Mouse (Mus musculus) hindbrain, embryonic 14.5 days (tissue): Measurements from ENCODE around the gene Ddx23. TPM values are rescaled to one million over a fixed set of nuclear protein-coding genes. Genes with fewer than 3 reads are reported as not detected.

Experiments used
- ATAC-seq: fragments of 200-750 bp; cut with Nextera tagmentation; 2 replicates; pipeline ENCODE4 v1.8.0; 2017; ENCODE audit warnings: moderate number of reproducible peaks, mild to moderate bottlenecking, moderate TSS enrichment, moderate library complexity; ENCODE audit not compliant: low FRiP score
- DNase-seq: peaks from one replicate; pipeline ENCODE4 v3.0.0-alpha.2; 2015; ENCODE audit warnings: low spot score
- H3K27ac ChIP-seq: fragments of 300-500 bp; sonication (generic); 2 replicates; pipeline ENCODE4 v1.5.1; 2014; ENCODE audit warnings: mild to moderate bottlenecking, moderate library complexity
- H3K27me3 ChIP-seq: fragments of 300-500 bp; sonication (generic); 2 replicates; pipeline ENCODE4 v1.6.1; 2014; ENCODE audit warnings: mild to moderate bottlenecking, low read length, mixed read lengths; ENCODE audit not compliant: control insufficient read depth, insufficient read depth
- H3K36me3 ChIP-seq: fragments of 300-500 bp; sonication (generic); replicated peaks from 2 replicates; pipeline ENCODE4 v1.6.1; 2014; ENCODE audit not compliant: control insufficient read depth, insufficient read depth
- H3K4me1 ChIP-seq: fragments of 300-500 bp; sonication (generic); replicated peaks from 2 replicates; pipeline ENCODE4 v1.6.1; 2014; ENCODE audit warnings: antibody characterized with exemption, low read length, mixed read lengths; ENCODE audit not compliant: control insufficient read depth, insufficient read depth
- H3K4me2 ChIP-seq: fragments of 300-500 bp; sonication (generic); replicated peaks from 2 replicates; pipeline ENCODE4 v1.6.1; 2014; ENCODE audit warnings: mild to moderate bottlenecking, moderate library complexity
- H3K4me3 ChIP-seq: fragments of 300-500 bp; sonication (generic); replicated peaks from 2 replicates; pipeline ENCODE4 v1.5.1; 2014; ENCODE audit warnings: mild to moderate bottlenecking, low read length
- H3K9ac ChIP-seq: fragments of 300-500 bp; sonication (generic); 2 replicates; pipeline ENCODE4 v1.6.1; 2014
- H3K9me3 ChIP-seq: fragments of 300-500 bp; sonication (generic); 2 replicates; pipeline ENCODE4 v1.6.1; 2016; ENCODE audit warnings: low read length; ENCODE audit not compliant: control insufficient read depth
- WGBS: fragments of 180-500 bp; shearing (Covaris S2); extraction: QIAGEN DNeasy Blood & Tissue Kit; methylation state at CpG from one replicate; pipeline ENCODE4 v1.1.7; 2014; 5-methylcytosine and 5-hydroxymethylcytosine counted together
- polyA plus RNA-seq: library from polyadenylated mRNA; unstranded; fragments of >200 nt; fragmentation: Nextera tagmentation; extraction: Ambion mirVana; gene quantifications from 2 replicates; pipeline ENCODE4 v1.2.1, GENCODE M21; 2014

Ddx23 gene
- polyA plus RNA-seq, 1 experiment from 2014 or later, result 22.5 TPM

- Histone ChIP-seq H3K27ac (0 out of 2 replicates have a peak overlapping the region, but pooled peaks have one; percentile 20), H3K9ac (peak overlapping the region; percentile 20; the same call in 1 of the 2 replicates), H3K9me3 (no peaks in the 10 kb centered on the region), H3K36me3 (no peaks in the 10 kb centered on the region), H3K4me2 (no peak overlapping the region; the same call in 1 of the 2 replicates), H3K4me1 (peaks cover 16% of the 10 kb centered on the region), H3K27me3 (no peaks in the 10 kb centered on the region), H3K4me3 (no peak overlapping the region)
- WGBS, result 10% methylated on average over 7 of the region's 7 CpGs
- ATAC-seq (0 out of 2 replicates have a peak, but pooled peaks have one; percentile 21), DNase-seq (peak; percentile 55)
Observed at GRCm38 (mm10) chr15:98691486-98692147, 28.9 kb upstream of the Ddx23 start.

GRCm38 (mm10) chr15:98689682-98690081 lies 27.0 kb upstream of the Ddx23 start:
- Histone ChIP-seq H3K9me3 (no peaks in the 10 kb centered on the region), H3K4me1 (peaks cover 16% of the 10 kb centered on the region), H3K4me3 (no peak overlapping the region), H3K4me2 (no peak overlapping the region), H3K9ac (no peak overlapping the region), H3K27me3 (no peaks in the 10 kb centered on the region), H3K27ac (no peak overlapping the region), H3K36me3 (no peaks in the 10 kb centered on the region)
- ATAC-seq, result no peak
- DNase-seq, result no peak
- WGBS, result 75% methylated on average over 2 of the region's 2 CpGs

- Histone ChIP-seq H3K27me3 (no peaks in the 10 kb centered on the region; the same call in 1 of the 2 replicates), H3K9me3 (no peaks in the 10 kb centered on the region), H3K36me3 (no peaks in the 10 kb centered on the region), H3K9ac (no peak overlapping the region), H3K4me2 (no peak overlapping the region), H3K4me1 (peaks cover 3% of the 10 kb centered on the region), H3K27ac (no peak overlapping the region), H3K4me3 (no peak overlapping the region)
- no peak for DNase-seq
- WGBS, result 75% methylated on average over 3 of the region's 3 CpGs
- ATAC-seq, result no peak
Observed at GRCm38 (mm10) chr15:98685926-98686325, 23.2 kb upstream of the Ddx23 start.

GRCm38 (mm10) chr15:98683746-98684145 lies 21.1 kb upstream of the Ddx23 start:
- no peak for ATAC-seq
- WGBS, result 100% methylated on average over 1 of the region's 1 CpGs
- Histone ChIP-seq H3K4me1 (no peaks in the 10 kb centered on the region), H3K27ac (no peak overlapping the region), H3K27me3 (no peaks in the 10 kb centered on the region; the same call in 1 of the 2 replicates), H3K36me3 (no peaks in the 10 kb centered on the region), H3K9ac (no peak overlapping the region), H3K4me2 (no peak overlapping the region), H3K4me3 (no peak overlapping the region), H3K9me3 (no peaks in the 10 kb centered on the region)
- DNase-seq, result no peak

GRCm38 (mm10) chr15:98683177-98683576 lies 20.5 kb upstream of the Ddx23 start:
- no peak for ATAC-seq
- WGBS, result 76% methylated on average over 10 of the region's 10 CpGs
- Histone ChIP-seq H3K4me2 (no peak overlapping the region), H3K27me3 (no peaks in the 10 kb centered on the region; the same call in 1 of the 2 replicates), H3K4me3 (no peak overlapping the region), H3K9ac (no peak overlapping the region), H3K9me3 (no peaks in the 10 kb centered on the region), H3K27ac (no peak overlapping the region), H3K4me1 (no peaks in the 10 kb centered on the region), H3K36me3 (no peaks in the 10 kb centered on the region)
- no peak for DNase-seq

- H3K4me1 ChIP-seq, result peaks cover 5% of the 10 kb centered on the region
- H3K9me3 ChIP-seq, result no peaks in the 10 kb centered on the region
- 86% methylated on average over 7 of the region's 7 CpGs for WGBS
- DNase-seq, result no peak
- no peak overlapping the region for H3K9ac ChIP-seq
- H3K27me3 ChIP-seq, result no peaks in the 10 kb centered on the region; the same call in 1 of the 2 replicates
- H3K27ac ChIP-seq, result no peak overlapping the region
- H3K36me3 ChIP-seq, result no peaks in the 10 kb centered on the region
- no peak overlapping the region for H3K4me2 ChIP-seq
- no peak overlapping the region for H3K4me3 ChIP-seq
- no peak for ATAC-seq
Observed at GRCm38 (mm10) chr15:98681633-98682032, 18.9 kb upstream of the Ddx23 start.

GRCm38 (mm10) chr15:98680660-98681059 lies 18.0 kb upstream of the Ddx23 start:
- Histone ChIP-seq H3K27ac (no peak overlapping the region), H3K4me3 (no peak overlapping the region), H3K4me1 (peaks cover 15% of the 10 kb centered on the region), H3K36me3 (no peaks in the 10 kb centered on the region), H3K9me3 (no peaks in the 10 kb centered on the region), H3K9ac (no peak overlapping the region), H3K27me3 (no peaks in the 10 kb centered on the region; the same call in 1 of the 2 replicates), H3K4me2 (no peak overlapping the region)
- 90% methylated on average over 8 of the region's 8 CpGs for WGBS
- DNase-seq (no peak), ATAC-seq (no peak)

GRCm38 (mm10) chr15:98677977-98678376 lies 15.3 kb upstream of the Ddx23 start:
- Histone ChIP-seq H3K4me2 (peak overlapping the region; percentile 99; the same call in 1 of the 2 replicates), H3K4me1 (peaks cover 31% of the 10 kb centered on the region), H3K27me3 (no peaks in the 10 kb centered on the region; the same call in 1 of the 2 replicates), H3K4me3 (no peak overlapping the region), H3K9me3 (no peaks in the 10 kb centered on the region), H3K27ac (no peak overlapping the region), H3K36me3 (no peaks in the 10 kb centered on the region), H3K9ac (no peak overlapping the region)
- 73% methylated on average over 7 of the region's 7 CpGs for WGBS
- DNase-seq (no peak), ATAC-seq (no peak)

- Histone ChIP-seq H3K4me2 (peak within 1 kb of the TSS; percentile 99), H3K27me3 (no peaks in the 10 kb centered on the region; the same call in 1 of the 2 replicates), H3K36me3 (no peaks in the 10 kb centered on the region), H3K27ac (no peak within 1 kb of the TSS), H3K4me3 (peak within 1 kb of the TSS; percentile 52), H3K9ac (peak within 1 kb of the TSS; percentile 65), H3K4me1 (peaks cover 31% of the 10 kb centered on the region), H3K9me3 (no peaks in the 10 kb centered on the region)
- DNase-seq (peak; percentile 88), ATAC-seq (peak; percentile 94)
- 0% methylated on average over 36 of the region's 37 CpGs for whole genome bisulfite sequencing
Observed at GRCm38 (mm10) chr15:98676940-98677728, 14.4 kb upstream of the Ddx23 start, which contains the start of gene Rnd1. TSS of gene Rnd1 (minus strand) at chr15:98677461.
